ENCODE assay signal across 12 mouse cellular contexts in genomic region chr12:80815893-80816292, GRCm38 (mm10). TPM values are rescaled to one million over a fixed set of nuclear protein-coding genes. Genes with fewer than 3 reads are reported as not detected.
DNase-seq lines count a peak whose midpoint lies in the region; ATAC-seq and TF ChIP-seq lines count a peak whose summit lies in the region.
"Had no signal": no experiment of that assay in that cellular context is flagged by ENCODE, and none has a peak within 500 bp of the region (broad histone marks: within the 10 kb centered on the region; RNA-seq: fewer than 3 reads in every experiment).

No protein-coding gene starts in this region.

- no peak overlapping the region for H3ac ChIP-seq in myocyte (ENCODE audit: control insufficient read depth, insufficient read length)

- H3K4me1 ChIP-seq in heart, embryonic 12.5 days (replicated peaks), result peaks cover 63% of the 10 kb centered on the region
- peaks cover 9% of the 10 kb centered on the region for H3K4me1 ChIP-seq in midbrain, embryonic 11.5 days (ENCODE audit: control insufficient read depth, insufficient read depth, low read length)
- peaks cover 8% of the 10 kb centered on the region; the same call in 1 of the 2 replicates for H3K4me1 ChIP-seq in midbrain, embryonic 15.5 days
- H3K4me1 ChIP-seq in hindbrain, embryonic 13.5 days (replicated peaks), result peaks cover 36% of the 10 kb centered on the region

- no peak for DNase-seq in heart, adult 9 months (ENCODE audit: low spot score in 2 of 2)
- no peak for DNase-seq in midbrain, embryonic 11.5 days (ENCODE audit: low spot score, missing footprints)
- DNase-seq in right cerebral cortex, postnatal 36 days (ENCODE audit: low spot score in 2 of 2), result no peak
- DNase-seq in ovary, adult 18-20 months (ENCODE audit: low spot score), result no peak
- DNase-seq: adrenal gland, postnatal 25 days; lung, postnatal 36 days; right cerebral cortex, postnatal 14 days had no signal

- H3K9me3 ChIP-seq in heart, embryonic 12.5 days (replicated peaks), result no peaks in the 10 kb centered on the region
- no peaks in the 10 kb centered on the region for H3K9me3 ChIP-seq in midbrain, embryonic 11.5 days (ENCODE audit: control insufficient read depth, low read length)
- H3K9me3 ChIP-seq in midbrain, embryonic 15.5 days, result no peaks in the 10 kb centered on the region
- no peaks in the 10 kb centered on the region for H3K9me3 ChIP-seq in hindbrain, embryonic 13.5 days

- no peak overlapping the region for H3K4me2 ChIP-seq in heart, embryonic 12.5 days
- H3K4me2 ChIP-seq in midbrain, embryonic 11.5 days, result no peak overlapping the region
- no peak overlapping the region for H3K4me2 ChIP-seq in midbrain, embryonic 15.5 days
- H3K4me2 ChIP-seq in hindbrain, embryonic 13.5 days, result no peak overlapping the region
- H3K4me2 ChIP-seq in myocyte (ENCODE audit: low read depth), result peak overlapping the region; percentile 9

- WGBS in heart, embryonic 12.5 days, result 30% methylated on average over 3 of the region's 3 CpGs
- WGBS in midbrain, embryonic 11.5 days, result 91% methylated on average over 3 of the region's 3 CpGs
- 83% methylated on average over 3 of the region's 3 CpGs for WGBS in midbrain, embryonic 15.5 days
- whole genome bisulfite sequencing in hindbrain, embryonic 13.5 days, result 80% methylated on average over 3 of the region's 3 CpGs

- ATAC-seq in heart, embryonic 12.5 days (ENCODE audit: insufficient number of reproducible peaks, low FRiP score), result no peak
- no peak for ATAC-seq in midbrain, embryonic 11.5 days (ENCODE audit: low FRiP score)
- no peak for ATAC-seq in midbrain, embryonic 15.5 days (replicated peaks)
- ATAC-seq in hindbrain, embryonic 13.5 days (ENCODE audit: low FRiP score), result no peak

- TF ChIP-seq POLR2A in myocyte (IDR thresholded peaks at IDR 0.05; ENCODE audit: insufficient read length, low read depth), result no peak

- no peaks in the 10 kb centered on the region for H3K36me3 ChIP-seq in heart, embryonic 12.5 days
- H3K36me3 ChIP-seq in midbrain, embryonic 11.5 days (ENCODE audit: control insufficient read depth, insufficient read depth, low read length), result no peaks in the 10 kb centered on the region
- no peaks in the 10 kb centered on the region for H3K36me3 ChIP-seq in midbrain, embryonic 15.5 days (replicated peaks)
- no peaks in the 10 kb centered on the region for H3K36me3 ChIP-seq in hindbrain, embryonic 13.5 days
- no peaks in the 10 kb centered on the region for H3K36me3 ChIP-seq in myocyte (ENCODE audit: control insufficient read depth, insufficient read depth)

- H3K27ac ChIP-seq in heart, embryonic 12.5 days (ENCODE audit: poor library complexity, severe bottlenecking), result peak overlapping the region; percentile 44; the same call in 1 of the 2 replicates
- H3K27ac ChIP-seq in midbrain, embryonic 11.5 days (ENCODE audit: low read depth, low read length), result peak overlapping the region; percentile 4; the same call in 1 of the 2 replicates
- H3K27ac ChIP-seq in midbrain, embryonic 15.5 days, result no peak overlapping the region
- H3K27ac ChIP-seq in hindbrain, embryonic 13.5 days, result peak overlapping the region; percentile 75

- peaks cover 99% of the 10 kb centered on the region for H3K79me2 ChIP-seq in myocyte (ENCODE audit: control insufficient read depth, insufficient read depth)

- H3K27me3 ChIP-seq in heart, embryonic 12.5 days (replicated peaks), result no peaks in the 10 kb centered on the region
- H3K27me3 ChIP-seq in midbrain, embryonic 11.5 days (ENCODE audit: control insufficient read depth, insufficient read depth, low read length), result no peaks in the 10 kb centered on the region
- H3K27me3 ChIP-seq in midbrain, embryonic 15.5 days (replicated peaks), result no peaks in the 10 kb centered on the region
- H3K27me3 ChIP-seq in hindbrain, embryonic 13.5 days, result no peaks in the 10 kb centered on the region
- H3K27me3 ChIP-seq in myocyte (ENCODE audit: control insufficient read depth, insufficient read depth, insufficient read length), result no peaks in the 10 kb centered on the region
- H3K27me3 ChIP-seq: CH12.LX had no signal

- H3K4me3 ChIP-seq in heart, embryonic 12.5 days, result no peak overlapping the region
- H3K4me3 ChIP-seq in midbrain, embryonic 11.5 days (ENCODE audit: low read depth, low read length), result no peak overlapping the region
- no peak overlapping the region for H3K4me3 ChIP-seq in midbrain, embryonic 15.5 days
- H3K4me3 ChIP-seq in hindbrain, embryonic 13.5 days, result no peak overlapping the region
- no peak overlapping the region for H3K4me3 ChIP-seq in myocyte

- H3K9ac ChIP-seq in heart, embryonic 12.5 days, result 0 out of 2 replicates have a peak overlapping the region, but pooled peaks have one; percentile 45
- H3K9ac ChIP-seq in midbrain, embryonic 11.5 days (ENCODE audit: low read length), result no peak overlapping the region
- no peak overlapping the region for H3K9ac ChIP-seq in midbrain, embryonic 15.5 days
- H3K9ac ChIP-seq in hindbrain, embryonic 13.5 days, result no peak overlapping the region

TF ChIP-seq in myocyte, 11 proteins besides CTCF, POLR2A, EP300 and RAD21:
- TF ChIP-seq CEBPB (IDR thresholded peaks at IDR 0.05; ENCODE audit: insufficient read depth, poor library complexity, severe bottlenecking), result no peak
- no peak for TF ChIP-seq MYOD1 (IDR thresholded peaks at IDR 0.05; ENCODE audit: control insufficient read depth in 1 of 3, insufficient read length in 2 of 3, low read depth in 2 of 3)
- no peak for TF ChIP-seq MYOG (IDR thresholded peaks at IDR 0.05; ENCODE audit: control insufficient read depth in 1 of 3, insufficient read depth in 1 of 3, insufficient read length in 2 of 3, low read depth in 2 of 3)
- no peak for TF ChIP-seq USF1 (IDR thresholded peaks at IDR 0.05; ENCODE audit: low read depth)
TF ChIP-seq in myocyte: peak in this region for 0.

RNA-seq across cellular contexts. Expression of gene Susd6, which starts 25.6 kb away (rescaled TPM):
- polyA plus RNA-seq in heart, embryonic 12.5 days (2016; fragmentation: Nextera tagmentation; extraction: Ambion mirVana), result 22.4 and 22.7 TPM in 2 replicates
- polyA plus RNA-seq in midbrain, embryonic 11.5 days (2014; fragmentation: Nextera tagmentation; extraction: Ambion mirVana), result 18.4 and 19.0 TPM in 2 replicates
- 13.2 and 13.6 TPM in 2 replicates for polyA plus RNA-seq in midbrain, embryonic 15.5 days (2015; fragmentation: Nextera tagmentation; extraction: Ambion mirVana)
- polyA plus RNA-seq in hindbrain, embryonic 13.5 days (2015; fragmentation: Nextera tagmentation; extraction: Ambion mirVana), result 11.4 and 12.8 TPM in 2 replicates
- 64.0 TPM for polyA plus RNA-seq in myocyte (2012; fragmentation: generic; extraction: Trizol)

RNA-seq across cellular contexts. Expression of gene Ccdc177, which starts 55.4 kb away (rescaled TPM):
- polyA plus RNA-seq in heart, embryonic 12.5 days (2016; fragmentation: Nextera tagmentation; extraction: Ambion mirVana), result 0.03 TPM in 1 of 2 replicates, not detected in the other
- polyA plus RNA-seq in midbrain, embryonic 11.5 days (2014; fragmentation: Nextera tagmentation; extraction: Ambion mirVana), result 4.9 and 5.3 TPM in 2 replicates
- polyA plus RNA-seq in midbrain, embryonic 15.5 days (2015; fragmentation: Nextera tagmentation; extraction: Ambion mirVana), result 5.9 and 6.6 TPM in 2 replicates
- 3.8 and 4.0 TPM in 2 replicates for polyA plus RNA-seq in hindbrain, embryonic 13.5 days (2015; fragmentation: Nextera tagmentation; extraction: Ambion mirVana)
- not detected for polyA plus RNA-seq in myocyte (2012; fragmentation: generic; extraction: Trizol)
